Comparison of ENCODE assay signal across 19 mouse cellular contexts in the genomic region with DNA sequence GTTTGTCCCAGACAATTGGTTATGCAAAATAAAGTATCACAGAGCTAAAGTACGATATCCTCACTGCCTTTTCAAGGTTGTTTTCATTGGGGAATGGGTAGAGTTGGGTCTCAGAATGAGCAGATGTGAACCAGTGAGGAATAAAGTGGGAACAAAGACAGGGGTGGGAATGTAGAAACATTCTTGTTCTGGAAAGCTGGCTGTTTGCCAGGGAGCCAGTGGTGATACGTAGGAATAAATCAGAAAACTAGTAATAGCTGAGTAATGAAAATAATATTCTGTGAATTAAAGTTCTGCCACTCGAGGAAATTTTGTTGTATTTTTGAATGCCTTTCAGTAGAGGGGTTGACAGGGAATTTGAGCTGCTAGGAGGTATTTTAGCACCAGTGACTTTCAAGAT. TPM values are rescaled to one million over a fixed set of nuclear protein-coding genes. Genes with fewer than 3 reads are reported as not detected.
DNase-seq lines count a peak whose midpoint lies in the region; ATAC-seq and TF ChIP-seq lines count a peak whose summit lies in the region.
"Had no signal": no experiment of that assay in that cellular context is flagged by ENCODE, and none has a peak within 500 bp of the region (broad histone marks: within the 10 kb centered on the region; RNA-seq: fewer than 3 reads in every experiment).

No protein-coding gene starts in this region.

- no peak for TF ChIP-seq CTCF in forebrain, postnatal 0 days (IDR thresholded peaks at IDR 0.05; ENCODE audit: low read depth)

- H3K4me1 ChIP-seq in forebrain, embryonic 14.5 days (ENCODE audit: control insufficient read depth, insufficient read depth, low read length): no peaks in the 10 kb centered on the region
- no peaks in the 10 kb centered on the region for H3K4me1 ChIP-seq in forebrain, postnatal 0 days (ENCODE audit: insufficient read depth)
- no peaks in the 10 kb centered on the region for H3K4me1 ChIP-seq in limb, embryonic 14.5 days (ENCODE audit: control insufficient read depth, insufficient read depth, low read length)
- H3K4me1 ChIP-seq in limb, embryonic 10.5 days: no peaks in the 10 kb centered on the region
- H3K4me1 ChIP-seq: hindbrain, embryonic 12.5 days; intestine, embryonic 15.5 days had no signal

- H3K9me3 ChIP-seq in forebrain, embryonic 14.5 days (replicated peaks; ENCODE audit: control insufficient read depth, low read length): no peaks in the 10 kb centered on the region
- no peaks in the 10 kb centered on the region for H3K9me3 ChIP-seq in forebrain, postnatal 0 days (ENCODE audit: low read length)
- H3K9me3 ChIP-seq in limb, embryonic 14.5 days (ENCODE audit: control insufficient read depth, low read length): no peaks in the 10 kb centered on the region
- no peaks in the 10 kb centered on the region for H3K9me3 ChIP-seq in limb, embryonic 10.5 days (replicated peaks)
- H3K9me3 ChIP-seq: G1E; hindbrain, embryonic 12.5 days; intestine, embryonic 15.5 days had no signal

- no peak overlapping the region for H3K9ac ChIP-seq in forebrain, embryonic 14.5 days (ENCODE audit: low read length)
- no peak overlapping the region for H3K9ac ChIP-seq in forebrain, postnatal 0 days
- no peak overlapping the region for H3K9ac ChIP-seq in limb, embryonic 14.5 days (ENCODE audit: low read depth, low read length, severe bottlenecking)
- H3K9ac ChIP-seq: hindbrain, embryonic 12.5 days; intestine, embryonic 15.5 days had no signal

- no peak for TF ChIP-seq POLR2A in limb, embryonic 14.5 days (IDR thresholded peaks at IDR 0.05; ENCODE audit: borderline replicate concordance, extremely low read depth, insufficient read depth, insufficient read length)

- H3K27ac ChIP-seq in forebrain, embryonic 14.5 days (ENCODE audit: low read depth, low read length): no peak overlapping the region
- H3K27ac ChIP-seq in forebrain, postnatal 0 days (ENCODE audit: low read depth, low read length): no peak overlapping the region
- no peak overlapping the region for H3K27ac ChIP-seq in limb, embryonic 14.5 days (replicated peaks; ENCODE audit: low read depth, low read length)
- H3K27ac ChIP-seq in limb, embryonic 10.5 days: no peak overlapping the region
- H3K27ac ChIP-seq: hindbrain, embryonic 12.5 days; intestine, embryonic 15.5 days had no signal

- H3K4me3 ChIP-seq in forebrain, embryonic 14.5 days (ENCODE audit: low read depth, low read length): no peak overlapping the region
- no peak overlapping the region for H3K4me3 ChIP-seq in forebrain, postnatal 0 days (ENCODE audit: low read depth, low read length)
- no peak overlapping the region for H3K4me3 ChIP-seq in limb, embryonic 14.5 days (replicated peaks; ENCODE audit: low read length)
- H3K4me3 ChIP-seq in limb, embryonic 10.5 days: no peak overlapping the region
- H3K4me3 ChIP-seq: hindbrain, embryonic 12.5 days; intestine, embryonic 15.5 days had no signal

- H3K36me3 ChIP-seq in forebrain, embryonic 14.5 days (ENCODE audit: control insufficient read depth, insufficient read depth, low read length): no peaks in the 10 kb centered on the region
- H3K36me3 ChIP-seq in forebrain, postnatal 0 days (ENCODE audit: insufficient read depth): no peaks in the 10 kb centered on the region
- no peaks in the 10 kb centered on the region for H3K36me3 ChIP-seq in limb, embryonic 14.5 days (ENCODE audit: control insufficient read depth, insufficient read depth, low read length)
- no peaks in the 10 kb centered on the region for H3K36me3 ChIP-seq in limb, embryonic 10.5 days
- H3K36me3 ChIP-seq: G1E; hindbrain, embryonic 12.5 days; intestine, embryonic 15.5 days had no signal

- peak; percentile 9 for DNase-seq in adrenal gland, postnatal 10 days
- DNase-seq in adrenal gland, adult 2 months: no peak
- peak; percentile 13 for DNase-seq in forebrain, embryonic 14.5 days (ENCODE audit: low spot score)
- no peak for DNase-seq in forebrain, postnatal 0 days
- peak; percentile 20 for DNase-seq in limb, embryonic 14.5 days (ENCODE audit: low spot score)
- DNase-seq in limb, embryonic 10.5 days (ENCODE audit: low spot score): no peak
- peak; percentile 9 for DNase-seq in NIH3T3 (ENCODE audit: low read depth)
- DNase-seq: B cell, adult 2 months; cerebellum, adult 11-12 months; cerebellum, adult 9-11 months; gastrocnemius, postnatal 36 days; heart, adult 11 months; heart, postnatal 10 days; heart, postnatal 4 days had no signal

- 47% methylated on average over 3 of the region's 3 CpGs for WGBS in forebrain, embryonic 14.5 days
- WGBS in forebrain, postnatal 0 days: 33% methylated on average over 3 of the region's 3 CpGs
- 25% methylated on average over 3 of the region's 3 CpGs for WGBS in limb, embryonic 14.5 days
- 81% methylated on average over 3 of the region's 3 CpGs for WGBS in limb, embryonic 10.5 days

- H3K27me3 ChIP-seq in forebrain, embryonic 14.5 days (replicated peaks; ENCODE audit: control insufficient read depth, insufficient read depth, low read length): no peaks in the 10 kb centered on the region
- H3K27me3 ChIP-seq in forebrain, postnatal 0 days (ENCODE audit: insufficient read depth, low read length): no peaks in the 10 kb centered on the region
- no peaks in the 10 kb centered on the region for H3K27me3 ChIP-seq in limb, embryonic 14.5 days (ENCODE audit: control insufficient read depth, insufficient read depth, low read length)
- no peaks in the 10 kb centered on the region for H3K27me3 ChIP-seq in limb, embryonic 10.5 days (ENCODE audit: low read depth, poor library complexity, severe bottlenecking)
- H3K27me3 ChIP-seq: hindbrain, embryonic 12.5 days; intestine, embryonic 15.5 days had no signal

- ATAC-seq in forebrain, embryonic 14.5 days: no peak
- no peak for ATAC-seq in forebrain, postnatal 0 days
- no peak for ATAC-seq in limb, embryonic 14.5 days (ENCODE audit: low FRiP score, low read depth)
- ATAC-seq: CD4-positive, CD25-positive, alpha-beta regulatory T cell, adult 4 months; forebrain, embryonic 16.5 days; intestine, embryonic 15.5 days had no signal

- no peak overlapping the region for H3K4me2 ChIP-seq in forebrain, embryonic 14.5 days (ENCODE audit: low read length)
- no peak overlapping the region for H3K4me2 ChIP-seq in forebrain, postnatal 0 days (ENCODE audit: low read depth)
- H3K4me2 ChIP-seq in limb, embryonic 14.5 days (replicated peaks; ENCODE audit: low read depth, low read length, severe bottlenecking): no peak overlapping the region
- H3K4me2 ChIP-seq: hindbrain, embryonic 12.5 days; intestine, embryonic 15.5 days had no signal

RNA-seq across cellular contexts. Expression of gene Usp38, which starts 29.5 kb away (rescaled TPM):
- total RNA-seq in adrenal gland, postnatal 10 days (2021): 10 to 100 TPM; 24.7 to 25.7 TPM
- 10 to 100 TPM; 20.1 to 25.6 TPM for total RNA-seq in adrenal gland, adult 2 months (2021)
- polyA plus RNA-seq in adrenal gland, adult 2 months (2012; rRNA removed): 11.2 and 13.0 TPM in 2 replicates
- 25.9 and 27.5 TPM in 2 replicates for polyA plus RNA-seq in forebrain, embryonic 14.5 days (2014; fragmentation: Nextera tagmentation; extraction: Ambion mirVana)
- total RNA-seq in forebrain, postnatal 0 days (2014; rRNA removed): 36.6 and 40.3 TPM in 2 replicates
- 16.4 and 18.4 TPM in 2 replicates for polyA plus RNA-seq in forebrain, postnatal 0 days (2015; fragmentation: Nextera tagmentation; extraction: Ambion mirVana)
- 10.9 and 11.6 TPM in 2 replicates for polyA plus RNA-seq in limb, embryonic 14.5 days (2012; rRNA removed)
- polyA plus RNA-seq in limb, embryonic 14.5 days (2014; fragmentation: Nextera tagmentation; extraction: Ambion mirVana): 22.6 and 24.1 TPM in 2 replicates
- 23.5 and 25.2 TPM in 2 replicates for polyA plus RNA-seq in limb, embryonic 10.5 days (2016; fragmentation: Nextera tagmentation; extraction: Ambion mirVana)

Comparison
In these comparisons a context has a peak if more than half of its experiments do, and no peak if none do; other contexts are left out.
1. DNase-seq: peak in adrenal gland, postnatal 10 days (single experiment), forebrain, embryonic 14.5 days (single experiment), limb, embryonic 14.5 days (single experiment) and NIH3T3 (single experiment); none in adrenal gland, adult 2 months (single experiment), forebrain, postnatal 0 days (single experiment) and limb, embryonic 10.5 days (single experiment).